Mouse (Mus musculus): ENCODE results near the gene Bpifb4. TPM values are rescaled to one million over a fixed set of nuclear protein-coding genes. Genes with fewer than 3 reads are reported as not detected.

Gene Bpifb4
- polyA plus RNA-seq (2014; fragmentation: Nextera tagmentation; extraction: Ambion mirVana), result not detected in 2 replicates

DNA sequence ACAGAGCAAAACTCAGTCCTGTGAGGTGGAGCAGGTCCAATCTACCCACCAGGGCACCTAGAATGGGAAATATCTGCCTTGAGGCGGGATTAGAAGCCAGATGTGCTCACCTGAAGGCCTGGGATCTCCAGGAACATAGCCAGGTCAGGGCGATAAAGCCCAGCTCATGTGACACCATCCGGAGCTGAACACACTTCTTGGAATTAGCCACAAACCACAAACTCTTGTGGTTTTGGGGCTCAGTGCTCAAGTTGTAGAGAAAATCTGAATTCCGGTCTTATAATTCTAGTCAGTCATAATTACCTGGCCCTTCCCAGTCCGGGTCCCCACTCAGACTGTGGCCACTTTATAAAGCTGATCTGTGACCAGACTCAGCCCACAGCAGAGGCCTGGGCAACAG, at the start of gene Bpifb4:
TSS of gene Bpifb4 (plus strand) at position 370 of the 400 bp plus-strand sequence.
- 90% methylated on average over 5 of the region's 5 CpGs for WGBS
- no peak for ATAC-seq (ENCODE audit: low FRiP score, low TSS enrichment)
- no peaks in the 10 kb centered on the region for H3K27me3 ChIP-seq (ENCODE audit: control insufficient read depth, insufficient read depth, low read length)
- no peaks in the 10 kb centered on the region for H3K4me1 ChIP-seq (ENCODE audit: control insufficient read depth, insufficient read depth, low read length)
- H3K4me3 ChIP-seq (ENCODE audit: low read length), result no peak within 1 kb of the TSS
- no peak within 1 kb of the TSS for H3K4me2 ChIP-seq (replicated peaks; ENCODE audit: low read depth, low read length)
- no peaks in the 10 kb centered on the region for H3K9me3 ChIP-seq (ENCODE audit: control insufficient read depth, low read length)
- no peak within 1 kb of the TSS for H3K27ac ChIP-seq (ENCODE audit: low read depth, low read length)
- no peaks in the 10 kb centered on the region for H3K36me3 ChIP-seq (ENCODE audit: control insufficient read depth, insufficient read depth, low read length)
- H3K9ac ChIP-seq (ENCODE audit: low read depth, low read length), result no peak within 1 kb of the TSS

DNA sequence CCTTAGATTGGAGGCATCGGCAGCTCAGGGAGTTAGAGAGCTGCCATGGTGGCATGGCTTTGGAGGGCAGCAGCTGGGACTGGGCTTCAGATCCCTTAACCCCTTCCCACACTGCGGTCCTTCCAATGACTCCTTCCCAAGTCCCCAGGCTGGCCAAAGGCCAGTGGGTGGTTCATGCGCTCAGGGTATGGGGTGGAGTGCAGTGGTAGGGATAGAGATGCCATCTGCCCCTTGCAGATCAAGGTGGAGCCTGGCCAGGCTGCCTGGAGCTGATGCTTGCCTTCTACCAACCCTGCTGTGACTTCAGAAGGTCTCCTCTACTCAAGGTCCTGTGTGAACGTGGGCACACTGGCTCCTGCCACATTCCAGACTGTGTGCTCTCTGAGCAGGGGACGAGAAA, 38.9 kb upstream of the Bpifb4 start:
- no peak overlapping the region for H3K9ac ChIP-seq (ENCODE audit: low read depth, low read length)
- H3K9me3 ChIP-seq (ENCODE audit: control insufficient read depth, low read length), result no peaks in the 10 kb centered on the region
- no peak overlapping the region for H3K4me3 ChIP-seq (ENCODE audit: low read length)
- H3K27ac ChIP-seq (ENCODE audit: low read depth, low read length), result no peak overlapping the region
- no peaks in the 10 kb centered on the region for H3K27me3 ChIP-seq (ENCODE audit: control insufficient read depth, insufficient read depth, low read length)
- no peaks in the 10 kb centered on the region for H3K4me1 ChIP-seq (ENCODE audit: control insufficient read depth, insufficient read depth, low read length)
- H3K36me3 ChIP-seq (ENCODE audit: control insufficient read depth, insufficient read depth, low read length), result no peaks in the 10 kb centered on the region
- no peak for ATAC-seq (ENCODE audit: low FRiP score, low TSS enrichment)
- H3K4me2 ChIP-seq (replicated peaks; ENCODE audit: low read depth, low read length), result no peak overlapping the region
- WGBS, result 83% methylated on average over 5 of the region's 5 CpGs

DNA sequence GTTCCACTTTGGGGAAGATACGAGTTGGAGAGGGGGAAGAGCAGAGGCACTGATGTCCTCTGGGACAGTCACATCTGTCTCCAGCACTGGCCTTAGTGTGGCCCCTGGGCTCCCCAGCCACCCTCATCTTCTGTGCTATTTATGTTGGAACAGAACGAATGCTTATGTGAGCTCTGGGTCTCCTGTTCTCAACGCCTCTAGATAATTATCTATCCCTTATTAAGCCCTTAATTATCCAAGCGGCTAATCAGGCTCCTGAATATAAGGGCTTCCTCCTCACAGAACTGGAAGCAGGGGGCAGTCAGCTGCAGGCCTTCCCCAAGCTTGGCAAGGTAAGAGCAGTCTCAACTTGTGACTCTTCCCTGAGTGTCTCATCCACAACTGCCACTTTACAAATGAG, 37.9 kb upstream of the Bpifb4 start, which contains the start of gene Bpifb6:
TSS of gene Bpifb6 (plus strand) at position 301 of the 400 bp plus-strand sequence.
- no peaks in the 10 kb centered on the region for H3K9me3 ChIP-seq (ENCODE audit: control insufficient read depth, low read length)
- no peak within 1 kb of the TSS for H3K4me3 ChIP-seq (ENCODE audit: low read length)
- H3K27ac ChIP-seq (ENCODE audit: low read depth, low read length), result no peak within 1 kb of the TSS
- 76% methylated on average over 4 of the region's 4 CpGs for WGBS
- no peaks in the 10 kb centered on the region for H3K27me3 ChIP-seq (ENCODE audit: control insufficient read depth, insufficient read depth, low read length)
- H3K9ac ChIP-seq (ENCODE audit: low read depth, low read length), result no peak within 1 kb of the TSS
- H3K4me2 ChIP-seq (replicated peaks; ENCODE audit: low read depth, low read length), result no peak within 1 kb of the TSS
- no peak for ATAC-seq (ENCODE audit: low FRiP score, low TSS enrichment)
- no peaks in the 10 kb centered on the region for H3K36me3 ChIP-seq (ENCODE audit: control insufficient read depth, insufficient read depth, low read length)
- no peaks in the 10 kb centered on the region for H3K4me1 ChIP-seq (ENCODE audit: control insufficient read depth, insufficient read depth, low read length)

DNA sequence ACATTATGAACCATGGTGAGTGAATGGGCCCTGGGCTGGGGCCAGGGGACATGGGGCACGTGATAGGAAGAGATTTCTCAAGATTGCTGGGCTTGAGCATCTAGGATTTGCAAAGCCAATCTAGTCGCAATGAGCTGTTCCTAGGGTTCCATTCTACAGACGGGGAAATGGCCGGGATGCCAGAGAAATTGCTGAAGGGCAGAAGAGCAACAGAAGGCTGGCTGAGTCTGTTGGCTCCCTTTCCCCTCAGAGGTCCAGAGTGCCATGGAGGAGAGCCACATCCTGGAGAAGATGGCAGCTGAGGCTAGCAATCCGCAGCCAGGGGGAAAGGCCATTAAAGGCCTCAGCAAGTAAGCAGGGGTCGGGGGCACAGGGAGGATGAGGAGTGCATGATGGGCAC, 35.3 kb upstream of the Bpifb4 start:
- ATAC-seq (ENCODE audit: low FRiP score, low TSS enrichment), result no peak
- 79% methylated on average over 6 of the region's 6 CpGs for WGBS

DNA sequence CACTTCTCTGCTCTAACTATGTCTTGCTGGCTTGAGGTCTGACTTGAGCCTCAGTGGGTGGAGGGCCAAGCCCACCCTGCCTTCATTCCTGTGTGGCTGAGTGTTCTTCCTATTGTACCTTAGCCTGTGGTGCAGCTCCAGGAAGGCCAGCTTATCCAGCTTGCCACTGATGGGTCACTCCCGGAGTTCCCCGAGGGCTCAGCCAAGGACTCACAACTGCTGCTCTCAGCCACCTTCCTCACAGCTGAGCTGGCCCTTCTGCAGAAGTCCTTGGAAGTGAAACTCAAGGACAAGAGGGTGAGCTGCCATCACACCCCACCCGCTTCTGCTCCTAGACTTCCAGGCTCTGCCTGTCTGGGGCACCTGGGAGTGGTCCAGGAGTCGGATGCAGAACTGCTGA, 31.4 kb upstream of the Bpifb4 start:
- 88% methylated on average over 4 of the region's 4 CpGs for WGBS
- Histone ChIP-seq H3K9ac (ENCODE audit: low read depth, low read length) (no peak overlapping the region), H3K27ac (ENCODE audit: low read depth, low read length) (no peak overlapping the region), H3K27me3 (ENCODE audit: control insufficient read depth, insufficient read depth, low read length) (no peaks in the 10 kb centered on the region), H3K4me1 (ENCODE audit: control insufficient read depth, insufficient read depth, low read length) (no peaks in the 10 kb centered on the region), H3K9me3 (ENCODE audit: control insufficient read depth, low read length) (no peaks in the 10 kb centered on the region), H3K36me3 (ENCODE audit: control insufficient read depth, insufficient read depth, low read length) (no peaks in the 10 kb centered on the region), H3K4me3 (ENCODE audit: low read length) (no peak overlapping the region), H3K4me2 (replicated peaks; ENCODE audit: low read depth, low read length) (no peak overlapping the region)
- ATAC-seq (ENCODE audit: low FRiP score, low TSS enrichment), result no peak

More for the DNA sequence above, 35.3 kb upstream of the Bpifb4 start:
- no peaks in the 10 kb centered on the region for H3K36me3 ChIP-seq (ENCODE audit: control insufficient read depth, insufficient read depth, low read length)
- no peaks in the 10 kb centered on the region for H3K9me3 ChIP-seq (ENCODE audit: control insufficient read depth, low read length)
- no peak overlapping the region for H3K4me2 ChIP-seq (replicated peaks; ENCODE audit: low read depth, low read length)
- H3K9ac ChIP-seq (ENCODE audit: low read depth, low read length), result no peak overlapping the region
- no peaks in the 10 kb centered on the region for H3K4me1 ChIP-seq (ENCODE audit: control insufficient read depth, insufficient read depth, low read length)
- no peaks in the 10 kb centered on the region for H3K27me3 ChIP-seq (ENCODE audit: control insufficient read depth, insufficient read depth, low read length)
- no peak overlapping the region for H3K4me3 ChIP-seq (ENCODE audit: low read length)
- H3K27ac ChIP-seq (ENCODE audit: low read depth, low read length), result no peak overlapping the region

DNA sequence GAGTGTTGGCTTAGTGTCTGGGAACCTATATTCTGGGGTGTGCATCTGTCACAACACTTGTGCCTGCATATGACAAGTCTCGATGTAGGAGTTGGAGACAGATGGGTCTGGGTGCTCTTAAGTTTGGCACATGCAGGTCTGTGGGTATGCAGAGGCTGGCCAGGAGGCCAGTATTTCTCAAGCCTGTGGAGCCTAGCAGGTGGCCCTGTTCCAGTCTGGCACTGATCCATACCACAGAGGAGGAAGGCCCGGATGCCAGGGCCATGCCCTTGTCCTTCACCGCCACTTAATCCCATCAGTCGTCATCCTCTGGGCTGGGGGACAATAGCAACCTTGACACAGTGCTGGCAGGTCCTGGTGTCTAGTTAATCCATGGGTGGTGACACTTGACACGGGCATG, 23.9 kb upstream of the Bpifb4 start:
- Histone ChIP-seq H3K4me2 (replicated peaks; ENCODE audit: low read depth, low read length) (no peak overlapping the region), H3K4me1 (ENCODE audit: control insufficient read depth, insufficient read depth, low read length) (no peaks in the 10 kb centered on the region), H3K36me3 (ENCODE audit: control insufficient read depth, insufficient read depth, low read length) (no peaks in the 10 kb centered on the region), H3K9me3 (ENCODE audit: control insufficient read depth, low read length) (no peaks in the 10 kb centered on the region), H3K27me3 (ENCODE audit: control insufficient read depth, insufficient read depth, low read length) (no peaks in the 10 kb centered on the region), H3K9ac (ENCODE audit: low read depth, low read length) (no peak overlapping the region), H3K27ac (ENCODE audit: low read depth, low read length) (no peak overlapping the region), H3K4me3 (ENCODE audit: low read length) (no peak overlapping the region)
- no peak for ATAC-seq (ENCODE audit: low FRiP score, low TSS enrichment)
- WGBS, result 69% methylated on average over 5 of the region's 5 CpGs

DNA sequence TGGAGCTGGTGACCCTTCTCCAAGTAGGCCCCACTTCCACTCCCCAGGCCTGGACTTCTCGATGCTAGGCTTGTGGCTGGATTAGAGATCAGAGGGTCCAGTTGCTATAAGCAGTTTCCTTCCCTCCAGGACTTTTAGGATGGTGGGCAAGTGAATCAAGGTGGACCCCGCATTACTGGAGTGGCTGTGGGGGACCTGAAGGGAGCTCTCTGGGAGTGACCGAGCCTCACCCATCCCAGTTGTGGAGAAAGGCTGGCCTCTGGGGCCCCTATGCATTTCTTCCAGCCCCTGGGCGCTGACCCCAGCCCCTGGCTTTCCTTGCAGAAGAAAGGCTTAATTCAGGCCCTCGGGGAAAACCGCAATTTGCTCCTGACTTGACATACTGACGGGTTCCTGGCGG, 20.1 kb upstream of the Bpifb4 start, which contains the start of gene Bpifb3:
TSS of gene Bpifb3 (plus strand) at position 301 of the 400 bp plus-strand sequence.
- no peaks in the 10 kb centered on the region for H3K4me1 ChIP-seq (ENCODE audit: control insufficient read depth, insufficient read depth, low read length)
- 75% methylated on average over 8 of the region's 8 CpGs for WGBS
- no peaks in the 10 kb centered on the region for H3K36me3 ChIP-seq (ENCODE audit: control insufficient read depth, insufficient read depth, low read length)
- H3K9ac ChIP-seq (ENCODE audit: low read depth, low read length), result no peak within 1 kb of the TSS
- H3K27me3 ChIP-seq (ENCODE audit: control insufficient read depth, insufficient read depth, low read length), result no peaks in the 10 kb centered on the region
- no peak for ATAC-seq (ENCODE audit: low FRiP score, low TSS enrichment)
- no peaks in the 10 kb centered on the region for H3K9me3 ChIP-seq (ENCODE audit: control insufficient read depth, low read length)
- H3K4me2 ChIP-seq (replicated peaks; ENCODE audit: low read depth, low read length), result no peak within 1 kb of the TSS
- no peak within 1 kb of the TSS for H3K27ac ChIP-seq (ENCODE audit: low read depth, low read length)
- no peak within 1 kb of the TSS for H3K4me3 ChIP-seq (ENCODE audit: low read length)

DNA sequence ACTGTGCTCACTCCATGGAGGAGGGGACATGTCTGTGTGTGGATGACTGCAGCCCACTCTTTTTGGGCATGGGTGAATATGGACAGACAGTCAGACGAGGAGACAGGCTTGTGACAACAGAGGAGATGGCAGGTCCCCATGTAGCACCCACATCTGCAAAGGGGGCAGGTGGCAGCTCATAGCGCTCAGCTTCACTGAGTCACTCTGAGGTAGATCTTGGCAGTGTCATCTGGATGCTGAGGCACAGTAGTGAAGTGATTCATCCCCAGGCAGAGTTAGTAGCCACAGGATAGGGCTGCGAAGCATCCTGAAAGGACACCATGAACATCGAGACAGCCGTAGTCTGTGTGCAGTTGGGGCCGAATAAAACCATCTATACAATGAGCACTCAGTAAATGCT, 16.8 kb upstream of the Bpifb4 start:
- no peaks in the 10 kb centered on the region for H3K4me1 ChIP-seq (ENCODE audit: control insufficient read depth, insufficient read depth, low read length)
- ATAC-seq (ENCODE audit: low FRiP score, low TSS enrichment), result no peak
- WGBS, result 88% methylated on average over 6 of the region's 6 CpGs
- H3K4me3 ChIP-seq (ENCODE audit: low read length), result no peak overlapping the region
- H3K27me3 ChIP-seq (ENCODE audit: control insufficient read depth, insufficient read depth, low read length), result no peaks in the 10 kb centered on the region
- no peaks in the 10 kb centered on the region for H3K36me3 ChIP-seq (ENCODE audit: control insufficient read depth, insufficient read depth, low read length)
- H3K9ac ChIP-seq (ENCODE audit: low read depth, low read length), result no peak overlapping the region
- no peak overlapping the region for H3K4me2 ChIP-seq (replicated peaks; ENCODE audit: low read depth, low read length)
- no peaks in the 10 kb centered on the region for H3K9me3 ChIP-seq (ENCODE audit: control insufficient read depth, low read length)
- no peak overlapping the region for H3K27ac ChIP-seq (ENCODE audit: low read depth, low read length)

DNA sequence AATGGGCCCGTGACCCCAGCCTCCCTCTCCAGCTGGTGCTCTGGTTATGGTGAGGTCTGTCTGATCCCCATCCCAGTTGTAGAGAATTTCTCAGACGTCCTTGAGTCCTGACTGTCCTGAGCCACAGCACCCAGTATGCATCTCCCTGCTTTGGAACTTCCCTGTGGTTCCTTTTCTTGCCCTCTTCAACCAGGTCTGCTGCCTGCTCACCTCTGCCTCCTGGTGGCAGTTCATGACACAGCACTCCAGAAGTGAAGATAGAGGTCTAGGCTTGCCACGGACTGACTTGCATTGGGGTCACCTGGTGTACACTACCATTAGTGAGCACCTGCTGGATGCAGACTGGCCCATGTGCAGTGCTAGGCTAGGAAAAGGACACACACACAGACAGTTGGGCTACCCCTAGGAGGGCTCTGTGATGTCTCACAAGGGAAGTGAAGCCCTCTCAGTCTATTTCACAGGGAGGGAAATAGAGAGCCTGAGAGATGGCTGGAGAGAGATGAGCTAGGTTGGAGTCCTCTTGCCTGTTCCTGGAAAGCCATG, 8.1 kb upstream of the Bpifb4 start:
- H3K9me3 ChIP-seq (ENCODE audit: control insufficient read depth, low read length), result no peaks in the 10 kb centered on the region
- no peaks in the 10 kb centered on the region for H3K4me1 ChIP-seq (ENCODE audit: control insufficient read depth, insufficient read depth, low read length)
- no peak for ATAC-seq (ENCODE audit: low FRiP score, low TSS enrichment)
- no peak overlapping the region for H3K27ac ChIP-seq (ENCODE audit: low read depth, low read length)
- H3K27me3 ChIP-seq (ENCODE audit: control insufficient read depth, insufficient read depth, low read length), result no peaks in the 10 kb centered on the region
- H3K4me2 ChIP-seq (replicated peaks; ENCODE audit: low read depth, low read length), result no peak overlapping the region
- H3K4me3 ChIP-seq (ENCODE audit: low read length), result no peak overlapping the region
- 45% methylated on average over 3 of the region's 3 CpGs for WGBS
- no peaks in the 10 kb centered on the region for H3K36me3 ChIP-seq (ENCODE audit: control insufficient read depth, insufficient read depth, low read length)
- no peak overlapping the region for H3K9ac ChIP-seq (ENCODE audit: low read depth, low read length)

Measured in kidney, embryonic 14.5 days (tissue).